Mouse (Mus musculus): ENCODE data around the gene Pik3cb.

- TF ChIP-seq EP300 (IDR thresholded peaks at IDR 0.05; ENCODE audit: low read depth in 1 of 2, low read length in 2 of 2) (no peak), BHLHE40 (IDR thresholded peaks at IDR 0.05; ENCODE audit: borderline replicate concordance, low read depth, low read length) (no peak), CHD1 (IDR thresholded peaks at IDR 0.05; ENCODE audit: low read depth, low read length) (no peak), MEF2A (IDR thresholded peaks at IDR 0.05; ENCODE audit: extremely low read depth, insufficient replicate concordance, low read depth, low read length, poor library complexity, severe bottlenecking) (no peak), CTCF (IDR thresholded peaks at IDR 0.05 in 2 of 3, conservative IDR thresholded peaks at IDR 0.05 in 1 of 3; ENCODE audit: control insufficient read depth in 1 of 3, insufficient read depth in 1 of 3, low read depth in 2 of 3, low read length in 3 of 3, poor library complexity in 1 of 3, severe bottlenecking in 1 of 3) (no peak), POLR2A (IDR thresholded peaks at IDR 0.05; ENCODE audit: control insufficient read depth in 1 of 2, insufficient read depth in 1 of 2, low read depth in 1 of 2, low read length in 2 of 2, poor library complexity in 1 of 2) (no peak), ZNF384 (IDR thresholded peaks at IDR 0.05; ENCODE audit: low read depth, low read length) (no peak), NELFE (IDR thresholded peaks at IDR 0.05; ENCODE audit: low read depth, low read length) (no peak), GATA1 (IDR thresholded peaks at IDR 0.05; ENCODE audit: low read depth, low read length) (no peak), CHD2 (IDR thresholded peaks at IDR 0.05; ENCODE audit: low read length) (no peak), JUND (IDR thresholded peaks at IDR 0.05; ENCODE audit: low read depth, low read length) (no peak), POLR2AphosphoS5 (IDR thresholded peaks at IDR 0.05; ENCODE audit: borderline replicate concordance, low read depth, low read length) (no peak)
These were observed 36.6 kb downstream of the Pik3cb start for GRCm38 (mm10) chr9:99103865-99104264.

All from MEL (cell line).